ENCODE assay signal across 15 mouse cellular contexts in the genomic region with DNA sequence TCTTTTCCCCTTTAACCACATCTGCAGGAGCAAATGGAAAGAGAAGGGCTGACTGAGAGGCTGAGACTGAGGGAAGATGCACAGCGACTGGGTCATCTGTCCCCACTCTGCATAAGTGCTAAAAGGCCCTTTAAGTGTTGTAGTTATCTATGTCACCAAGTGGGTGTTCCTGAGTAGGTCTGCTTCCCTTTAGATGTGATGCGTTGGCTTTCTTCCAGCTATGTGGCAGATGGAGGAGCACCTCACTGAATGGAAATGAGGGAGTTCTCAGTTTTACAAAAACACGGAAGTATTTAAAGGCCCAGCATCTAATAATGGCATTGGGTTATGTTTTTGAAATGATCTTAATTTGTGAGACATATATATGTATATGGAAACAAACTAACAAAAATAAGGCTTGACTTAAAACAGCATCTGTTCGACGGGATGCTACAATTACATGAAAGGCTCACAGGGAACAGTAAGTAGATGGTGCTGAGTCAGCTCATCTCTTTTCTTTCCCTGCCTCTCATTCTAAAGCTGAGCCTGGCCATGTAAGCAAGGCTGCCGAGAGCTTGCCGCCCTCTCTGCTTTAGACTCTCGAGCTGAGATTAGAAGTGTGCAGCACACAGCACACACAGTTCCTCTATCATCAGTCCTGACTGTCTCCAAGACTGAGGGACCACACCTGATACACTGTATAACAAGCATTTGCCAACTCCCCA. TPM values are rescaled to one million over a fixed set of nuclear protein-coding genes. Genes with fewer than 3 reads are reported as not detected.
DNase-seq lines count a peak whose midpoint lies in the region; ATAC-seq and TF ChIP-seq lines count a peak whose summit lies in the region.
"Had no signal": no experiment of that assay in that cellular context is flagged by ENCODE, and none has a peak within 500 bp of the region (broad histone marks: within the 10 kb centered on the region; RNA-seq: fewer than 3 reads in every experiment).

No protein-coding gene starts in this region.

- no peak overlapping the region for H3K4me2 ChIP-seq in forebrain, embryonic 14.5 days (ENCODE audit: low read length)
- H3K4me2 ChIP-seq: stomach, embryonic 15.5 days had no signal

- H3K9me3 ChIP-seq in forebrain, embryonic 14.5 days (replicated peaks; ENCODE audit: control insufficient read depth, low read length): no peaks in the 10 kb centered on the region
- H3K9me3 ChIP-seq: stomach, embryonic 15.5 days had no signal

- H3K27ac ChIP-seq in forebrain, embryonic 14.5 days (ENCODE audit: low read depth, low read length): peak overlapping the region; percentile 65; the same call in 1 of the 2 replicates
- peak overlapping the region; percentile 45 for H3K27ac ChIP-seq in olfactory bulb, adult 2 months (ENCODE audit: insufficient read depth, low read depth, low read length)
- H3K27ac ChIP-seq: stomach, embryonic 15.5 days had no signal

- H3K27me3 ChIP-seq in forebrain, embryonic 14.5 days (replicated peaks; ENCODE audit: control insufficient read depth, insufficient read depth, low read length): no peaks in the 10 kb centered on the region
- H3K27me3 ChIP-seq: stomach, embryonic 15.5 days had no signal

- H3K36me3 ChIP-seq in forebrain, embryonic 14.5 days (ENCODE audit: control insufficient read depth, insufficient read depth, low read length): peaks cover 40% of the 10 kb centered on the region

- H3K4me3 ChIP-seq in forebrain, embryonic 14.5 days (ENCODE audit: low read depth, low read length): no peak overlapping the region
- H3K4me3 ChIP-seq in olfactory bulb, adult 2 months (ENCODE audit: insufficient read depth, low read depth, low read length): no peak overlapping the region
- H3K4me3 ChIP-seq: stomach, embryonic 15.5 days had no signal

- H3K9ac ChIP-seq in forebrain, embryonic 14.5 days (ENCODE audit: low read length): no peak overlapping the region
- H3K9ac ChIP-seq: stomach, embryonic 15.5 days had no signal

- TF ChIP-seq CTCF in olfactory bulb, adult 2 months (IDR thresholded peaks at IDR 0.05; ENCODE audit: insufficient read depth, low read depth, low read length): no peak

- peak; percentile 72 for ATAC-seq in frontal cortex, adult (ENCODE audit: low TSS enrichment)
- ATAC-seq in forebrain, embryonic 14.5 days: peak; percentile 74
- ATAC-seq: intestine, embryonic 16.5 days had no signal

- DNase-seq in frontal cortex, postnatal 14 days (ENCODE audit: low spot score in 2 of 2): no peak
- DNase-seq in right cerebral cortex, adult 18-20 months: peak; percentile 57
- DNase-seq in right cerebral cortex, postnatal 25 days: no peak
- DNase-seq in forebrain, embryonic 14.5 days (ENCODE audit: low spot score): peak; percentile 84
- no peak for DNase-seq in ovary, postnatal 14 days (ENCODE audit: low spot score)
- no peak for DNase-seq in kidney, postnatal 14 days
- DNase-seq: heart, adult 18-20 months; heart, postnatal 10 days; lung, adult 18-20 months; lung, postnatal 4 days; thymus, postnatal 14 days had no signal

- WGBS in forebrain, embryonic 14.5 days: 57% methylated on average over 8 of the region's 8 CpGs
- WGBS in olfactory bulb, adult 2 months: 30% methylated on average over 8 of the region's 8 CpGs

- TF ChIP-seq POLR2A in olfactory bulb, adult 2 months (IDR thresholded peaks at IDR 0.05; ENCODE audit: insufficient read depth, low read depth, low read length): no peak

- peaks cover 3% of the 10 kb centered on the region; the same call in 1 of the 2 replicates for H3K4me1 ChIP-seq in forebrain, embryonic 14.5 days (ENCODE audit: control insufficient read depth, insufficient read depth, low read length)
- peaks cover 2% of the 10 kb centered on the region; the same call in 1 of the 2 replicates for H3K4me1 ChIP-seq in olfactory bulb, adult 2 months (ENCODE audit: control insufficient read depth, insufficient read depth, low read length)
- H3K4me1 ChIP-seq: stomach, embryonic 15.5 days had no signal

RNA-seq across cellular contexts. Expression of gene Tmod3, which starts 48.1 kb away (rescaled TPM):
- 92.4 and 104 TPM in 2 replicates for polyA plus RNA-seq in forebrain, embryonic 14.5 days (2014; fragmentation: Nextera tagmentation; extraction: Ambion mirVana)
- not detected in 2 replicates for polyA plus RNA-seq in olfactory bulb, adult 2 months (2012; ENCODE audit: insufficient read depth, insufficient read length, low replicate concordance, missing spikeins)

Comparison
In these comparisons a context has a peak if more than half of its experiments do, and no peak if none do; other contexts are left out.
1. DNase-seq: peak in right cerebral cortex, adult 18-20 months (single experiment) and forebrain, embryonic 14.5 days (single experiment); none in frontal cortex, postnatal 14 days (0 of 2), right cerebral cortex, postnatal 25 days (single experiment), ovary, postnatal 14 days (single experiment) and kidney, postnatal 14 days (single experiment).